Mouse (Mus musculus) yolk sac, embryonic 10.5 days (tissue): Measurements from ENCODE around the gene Syt16.

Experiments used
- DNase-seq: peaks from one replicate; pipeline ENCODE4 v3.0.0-alpha.2; 2017; ENCODE audit warnings: low spot score

Syt16 gene

GRCm38 (mm10) chr12:73997297-73998127 is at the start of gene Syt16:
Syt16 (plus strand) TSS chr12:73997661.
- DNase-seq = no peak

- DNase-seq = no peak
Measured at GRCm38 (mm10) chr12:73948415-73948814, 49.0 kb upstream of the Syt16 start.

- peak; percentile 60 for DNase-seq
Measured at GRCm38 (mm10) chr12:73949318-73950058, 48.0 kb upstream of the Syt16 start.

- peak; percentile 42 for DNase-seq
Measured at GRCm38 (mm10) chr12:73952879-73953278, 44.6 kb upstream of the Syt16 start.

- DNase-seq = no peak
Measured at GRCm38 (mm10) chr12:73953420-73954186, 43.9 kb upstream of the Syt16 start.

- DNase-seq = no peak
Measured at GRCm38 (mm10) chr12:73954785-73955184, 42.7 kb upstream of the Syt16 start.

GRCm38 (mm10) chr12:73957676-73958075 is 39.8 kb upstream of the Syt16 start:
- DNase-seq = no peak

GRCm38 (mm10) chr12:73958830-73959229 is 38.6 kb upstream of the Syt16 start:
- no peak for DNase-seq

- peak; percentile 94 for DNase-seq
Measured at GRCm38 (mm10) chr12:73964291-73965281, 32.9 kb upstream of the Syt16 start, which contains the start of gene Snapc1. Snapc1 (plus strand) TSS chr12:73964481.

GRCm38 (mm10) chr12:73969142-73969541 is 28.3 kb upstream of the Syt16 start:
- no peak for DNase-seq

GRCm38 (mm10) chr12:73974584-73974983 is 22.9 kb upstream of the Syt16 start:
- no peak for DNase-seq

- DNase-seq = no peak
Measured at GRCm38 (mm10) chr12:73978144-73978543, 19.3 kb upstream of the Syt16 start.

GRCm38 (mm10) chr12:73979667-73980066 is 17.8 kb upstream of the Syt16 start:
- no peak for DNase-seq

GRCm38 (mm10) chr12:73982533-73982932 is 14.9 kb upstream of the Syt16 start:
- no peak for DNase-seq

- no peak for DNase-seq
Measured at GRCm38 (mm10) chr12:73986299-73986698, 11.2 kb upstream of the Syt16 start.

GRCm38 (mm10) chr12:73988393-73989008 is 9.0 kb upstream of the Syt16 start:
- DNase-seq = no peak

GRCm38 (mm10) chr12:73989594-73989993 is 7.9 kb upstream of the Syt16 start:
- DNase-seq = no peak

GRCm38 (mm10) chr12:73996906-73997296 is 560 bp upstream of the Syt16 start:
- no peak for DNase-seq

- DNase-seq = no peak
Measured at GRCm38 (mm10) chr12:73998128-73998456, 631 bp downstream of the Syt16 start.

- no peak for DNase-seq
Measured at GRCm38 (mm10) chr12:74002449-74002848, 5.0 kb downstream of the Syt16 start.

- no peak for DNase-seq
Measured at GRCm38 (mm10) chr12:74009448-74009911, 12.0 kb downstream of the Syt16 start.
